Mouse (Mus musculus): ENCODE data around the gene Itprip. TPM values are rescaled to one million over a fixed set of nuclear protein-coding genes. Genes with fewer than 3 reads are reported as not detected.

The Itprip gene
- polyA plus RNA-seq, 1 experiment from 2014 or later: 5.4 TPM

- DNase-seq (ENCODE audit: low spot score) (no peak), ATAC-seq (ENCODE audit: low FRiP score) (no peak; the same call in 1 of the 2 replicates)
- H3K4me3 ChIP-seq (replicated peaks; ENCODE audit: low read length): peak overlapping the region; percentile 24
- peaks cover 25% of the 10 kb centered on the region for H3K4me1 ChIP-seq (replicated peaks; ENCODE audit: control insufficient read depth, insufficient read depth, low read length)
- 25% methylated on average over 6 of the region's 6 CpGs for WGBS
- H3K27ac ChIP-seq: peak overlapping the region; percentile 92
- peak overlapping the region; percentile 69 for H3K9ac ChIP-seq
- H3K36me3 ChIP-seq (replicated peaks; ENCODE audit: control insufficient read depth, insufficient read depth): no peaks in the 10 kb centered on the region
- peak overlapping the region; percentile 58 for H3K4me2 ChIP-seq (replicated peaks)
- H3K9me3 ChIP-seq (ENCODE audit: control insufficient read depth, low read length): no peaks in the 10 kb centered on the region
- H3K27me3 ChIP-seq (ENCODE audit: control insufficient read depth, insufficient read depth, low read length): no peaks in the 10 kb centered on the region
Observed at GRCm38 (mm10) chr19:47908961-47909371, 10.1 kb downstream of the Itprip start.

DNA sequence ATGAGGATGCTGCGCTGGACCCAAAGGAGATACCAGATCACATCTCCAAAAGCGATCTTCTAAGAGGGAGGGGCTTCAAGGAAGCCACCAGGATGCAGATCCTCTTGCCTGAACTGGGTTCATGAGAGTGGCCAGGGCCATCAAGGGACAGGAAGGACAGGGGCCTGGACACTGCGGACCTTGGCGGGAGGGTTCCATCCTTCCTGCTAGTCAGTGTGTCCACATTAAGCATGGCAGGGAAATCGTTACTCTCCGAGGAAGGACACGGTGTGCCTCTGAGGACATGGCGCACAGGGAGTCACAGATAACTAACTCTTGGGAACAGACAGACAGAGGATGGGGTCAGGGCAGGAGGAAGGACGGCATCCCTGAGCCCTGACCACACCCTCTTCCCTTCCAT is 11.5 kb downstream of the Itprip start:
- Histone ChIP-seq H3K9me3 (ENCODE audit: control insufficient read depth, low read length) (no peaks in the 10 kb centered on the region), H3K9ac (no peak overlapping the region), H3K27me3 (ENCODE audit: control insufficient read depth, insufficient read depth, low read length) (no peaks in the 10 kb centered on the region), H3K4me3 (replicated peaks; ENCODE audit: low read length) (no peak overlapping the region), H3K27ac (no peak overlapping the region), H3K4me2 (replicated peaks) (no peak overlapping the region), H3K36me3 (replicated peaks; ENCODE audit: control insufficient read depth, insufficient read depth) (no peaks in the 10 kb centered on the region), H3K4me1 (replicated peaks; ENCODE audit: control insufficient read depth, insufficient read depth, low read length) (peaks cover 25% of the 10 kb centered on the region)
- ATAC-seq (ENCODE audit: low FRiP score): no peak
- 90% methylated on average over 9 of the region's 9 CpGs for WGBS
- DNase-seq (ENCODE audit: low spot score): no peak

GRCm38 (mm10) chr19:47905603-47906002 is 13.5 kb downstream of the Itprip start:
- H3K9ac ChIP-seq: no peak overlapping the region
- no peaks in the 10 kb centered on the region for H3K36me3 ChIP-seq (replicated peaks; ENCODE audit: control insufficient read depth, insufficient read depth)
- peaks cover 22% of the 10 kb centered on the region for H3K4me1 ChIP-seq (replicated peaks; ENCODE audit: control insufficient read depth, insufficient read depth, low read length)
- no peaks in the 10 kb centered on the region for H3K27me3 ChIP-seq (ENCODE audit: control insufficient read depth, insufficient read depth, low read length)
- no peak for ATAC-seq (ENCODE audit: low FRiP score)
- no peak for DNase-seq (ENCODE audit: low spot score)
- 86% methylated on average over 4 of the region's 5 CpGs for WGBS
- no peak overlapping the region for H3K27ac ChIP-seq
- no peak overlapping the region for H3K4me2 ChIP-seq (replicated peaks)
- H3K4me3 ChIP-seq (replicated peaks; ENCODE audit: low read length): no peak overlapping the region
- H3K9me3 ChIP-seq (ENCODE audit: control insufficient read depth, low read length): no peaks in the 10 kb centered on the region

DNA sequence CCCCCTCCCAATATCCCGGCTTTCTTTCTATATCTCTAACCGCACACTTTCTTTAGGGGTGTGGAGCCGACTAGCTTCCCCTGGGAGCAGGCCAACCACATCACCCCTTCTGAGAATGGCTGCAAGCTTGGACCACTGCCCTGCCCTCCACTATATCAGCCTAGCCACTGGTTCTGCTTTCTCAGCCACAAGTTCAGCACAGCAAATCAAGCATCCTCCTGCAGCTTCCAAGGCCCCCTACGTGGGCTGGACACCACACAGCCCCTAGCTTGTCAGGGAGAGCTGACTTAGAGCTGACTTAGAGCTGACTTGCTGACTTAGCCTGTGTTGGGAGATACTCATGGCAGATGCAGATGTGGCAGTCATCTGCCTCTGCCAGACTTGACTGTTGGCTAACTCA is 14.0 kb downstream of the Itprip start:
- no peak for ATAC-seq (ENCODE audit: low FRiP score)
- no peak for DNase-seq (ENCODE audit: low spot score)
- Histone ChIP-seq H3K4me1 (replicated peaks; ENCODE audit: control insufficient read depth, insufficient read depth, low read length) (peaks cover 17% of the 10 kb centered on the region), H3K9me3 (ENCODE audit: control insufficient read depth, low read length) (no peaks in the 10 kb centered on the region), H3K9ac (no peak overlapping the region), H3K4me2 (replicated peaks) (no peak overlapping the region), H3K4me3 (replicated peaks; ENCODE audit: low read length) (no peak overlapping the region), H3K27me3 (ENCODE audit: control insufficient read depth, insufficient read depth, low read length) (no peaks in the 10 kb centered on the region), H3K36me3 (replicated peaks; ENCODE audit: control insufficient read depth, insufficient read depth) (no peaks in the 10 kb centered on the region), H3K27ac (no peak overlapping the region)
- 87% methylated on average over 4 of the region's 4 CpGs for WGBS

DNA sequence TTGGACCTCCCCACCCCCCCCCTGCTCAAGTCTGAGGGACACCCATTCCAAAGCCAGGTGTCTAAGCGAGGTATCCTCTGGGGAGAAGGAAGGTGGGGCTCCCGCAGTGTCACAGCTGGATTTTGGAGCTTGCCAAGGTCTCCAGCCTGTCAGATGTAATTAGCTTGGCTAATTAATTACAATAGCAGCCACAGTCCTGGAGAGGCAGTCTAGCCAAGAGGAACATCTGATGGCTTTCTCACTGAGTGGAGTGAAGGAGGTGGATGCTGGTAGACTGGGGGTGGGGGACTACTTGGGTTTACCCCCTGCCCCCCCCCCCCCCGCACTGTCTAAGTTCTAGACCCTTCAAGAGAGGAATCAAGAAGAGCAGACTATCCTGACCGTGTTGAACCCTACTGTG is 15.4 kb downstream of the Itprip start:
- Histone ChIP-seq H3K9me3 (ENCODE audit: control insufficient read depth, low read length) (no peaks in the 10 kb centered on the region), H3K27me3 (ENCODE audit: control insufficient read depth, insufficient read depth, low read length) (no peaks in the 10 kb centered on the region), H3K4me3 (replicated peaks; ENCODE audit: low read length) (no peak overlapping the region), H3K9ac (no peak overlapping the region), H3K27ac (no peak overlapping the region), H3K36me3 (replicated peaks; ENCODE audit: control insufficient read depth, insufficient read depth) (no peaks in the 10 kb centered on the region), H3K4me1 (replicated peaks; ENCODE audit: control insufficient read depth, insufficient read depth, low read length) (peaks cover 5% of the 10 kb centered on the region), H3K4me2 (replicated peaks) (no peak overlapping the region)
- WGBS: 58% methylated on average over 4 of the region's 4 CpGs
- ATAC-seq (ENCODE audit: low FRiP score): peak; percentile 39; the same call in 1 of the 2 replicates
- DNase-seq (ENCODE audit: low spot score): no peak

GRCm38 (mm10) chr19:47902316-47903201 is 16.5 kb downstream of the Itprip start:
- Histone ChIP-seq H3K4me3 (replicated peaks; ENCODE audit: low read length) (no peak overlapping the region), H3K9ac (no peak overlapping the region), H3K36me3 (replicated peaks; ENCODE audit: control insufficient read depth, insufficient read depth) (0 out of 2 replicates have a peak, but pooled peaks cover 4% of the 10 kb centered on the region), H3K27ac (no peak overlapping the region), H3K4me1 (replicated peaks; ENCODE audit: control insufficient read depth, insufficient read depth, low read length) (no peaks in the 10 kb centered on the region), H3K9me3 (ENCODE audit: control insufficient read depth, low read length) (no peaks in the 10 kb centered on the region), H3K4me2 (replicated peaks) (no peak overlapping the region), H3K27me3 (ENCODE audit: control insufficient read depth, insufficient read depth, low read length) (no peaks in the 10 kb centered on the region)
- WGBS: 71% methylated on average over 13 of the region's 13 CpGs
- ATAC-seq (ENCODE audit: low FRiP score): no peak
- DNase-seq (ENCODE audit: low spot score): no peak

- H3K4me2 ChIP-seq (replicated peaks): no peak overlapping the region
- no peaks in the 10 kb centered on the region for H3K27me3 ChIP-seq (ENCODE audit: control insufficient read depth, insufficient read depth, low read length)
- WGBS: 85% methylated on average over 10 of the region's 10 CpGs
- DNase-seq (ENCODE audit: low spot score) (no peak), ATAC-seq (ENCODE audit: low FRiP score) (no peak)
- no peak overlapping the region for H3K9ac ChIP-seq
- H3K27ac ChIP-seq: no peak overlapping the region
- H3K4me3 ChIP-seq (replicated peaks; ENCODE audit: low read length): no peak overlapping the region
- H3K4me1 ChIP-seq (replicated peaks; ENCODE audit: control insufficient read depth, insufficient read depth, low read length): no peaks in the 10 kb centered on the region
- H3K36me3 ChIP-seq (replicated peaks; ENCODE audit: control insufficient read depth, insufficient read depth): peaks cover 12% of the 10 kb centered on the region; the same call in 1 of the 2 replicates
- H3K9me3 ChIP-seq (ENCODE audit: control insufficient read depth, low read length): no peaks in the 10 kb centered on the region
Observed at GRCm38 (mm10) chr19:47900558-47900957, 18.5 kb downstream of the Itprip start.

- Histone ChIP-seq H3K9ac (no peak overlapping the region), H3K27ac (no peak overlapping the region), H3K27me3 (ENCODE audit: control insufficient read depth, insufficient read depth, low read length) (no peaks in the 10 kb centered on the region), H3K9me3 (ENCODE audit: control insufficient read depth, low read length) (no peaks in the 10 kb centered on the region), H3K4me1 (replicated peaks; ENCODE audit: control insufficient read depth, insufficient read depth, low read length) (no peaks in the 10 kb centered on the region), H3K4me2 (replicated peaks) (no peak overlapping the region), H3K36me3 (replicated peaks; ENCODE audit: control insufficient read depth, insufficient read depth) (peaks cover 12% of the 10 kb centered on the region; the same call in 1 of the 2 replicates), H3K4me3 (replicated peaks; ENCODE audit: low read length) (no peak overlapping the region)
- WGBS: 68% methylated on average over 6 of the region's 6 CpGs
- no peak for DNase-seq (ENCODE audit: low spot score)
- no peak for ATAC-seq (ENCODE audit: low FRiP score)
Observed at GRCm38 (mm10) chr19:47900012-47900411, 19.1 kb downstream of the Itprip start.

GRCm38 (mm10) chr19:47898472-47899079 is 20.5 kb downstream of the Itprip start:
- DNase-seq (ENCODE audit: low spot score) (no peak), ATAC-seq (ENCODE audit: low FRiP score) (no peak)
- H3K9ac ChIP-seq: no peak overlapping the region
- H3K27ac ChIP-seq: no peak overlapping the region
- no peaks in the 10 kb centered on the region for H3K9me3 ChIP-seq (ENCODE audit: control insufficient read depth, low read length)
- 93% methylated on average over 8 of the region's 8 CpGs for WGBS
- no peaks in the 10 kb centered on the region for H3K4me1 ChIP-seq (replicated peaks; ENCODE audit: control insufficient read depth, insufficient read depth, low read length)
- no peak overlapping the region for H3K4me2 ChIP-seq (replicated peaks)
- no peak overlapping the region for H3K4me3 ChIP-seq (replicated peaks; ENCODE audit: low read length)
- no peaks in the 10 kb centered on the region for H3K27me3 ChIP-seq (ENCODE audit: control insufficient read depth, insufficient read depth, low read length)
- peaks cover 15% of the 10 kb centered on the region for H3K36me3 ChIP-seq (replicated peaks; ENCODE audit: control insufficient read depth, insufficient read depth)
